Mouse (Mus musculus): ENCODE data around the gene Arhgap11a. TPM values are rescaled to one million over a fixed set of nuclear protein-coding genes. Genes with fewer than 3 reads are reported as not detected.

Gene Arhgap11a
- total and polyA plus RNA-seq, 3 experiments, result 22.4 to 74.0 (median 22.5) TPM

- H3K27ac ChIP-seq (ENCODE audit: insufficient read depth, low read depth), result no peak overlapping the region
- no peaks in the 10 kb centered on the region for H3K79me2 ChIP-seq (replicated peaks; ENCODE audit: control insufficient read depth, extremely low read depth, insufficient read depth, poor library complexity, severe bottlenecking)
- H3K9me3 ChIP-seq (replicated peaks; ENCODE audit: low read length), result no peaks in the 10 kb centered on the region
- TF ChIP-seq KAT2A (IDR thresholded peaks at IDR 0.05; ENCODE audit: insufficient replicate concordance, low read length) (no peak), HCFC1 (IDR thresholded peaks at IDR 0.05; ENCODE audit: low read depth, low read length) (no peak), BHLHE40 (IDR thresholded peaks at IDR 0.05; ENCODE audit: low read depth, low read length) (no peak), CHD2 (IDR thresholded peaks at IDR 0.05; ENCODE audit: low read length) (no peak), CTCF (conservative IDR thresholded peaks at IDR 0.05 in 1 of 2, IDR thresholded peaks at IDR 0.05 in 1 of 2; ENCODE audit: low read depth in 2 of 2, low read length in 2 of 2) (no peak), USF2 (conservative IDR thresholded peaks at IDR 0.05; ENCODE audit: low read depth, low read length) (no peak), CHD1 (IDR thresholded peaks at IDR 0.05; ENCODE audit: low read depth, low read length) (no peak), JUN (IDR thresholded peaks at IDR 0.05; ENCODE audit: insufficient read depth, low read depth, low read length) (no peak), SMC3 (IDR thresholded peaks at IDR 0.05; ENCODE audit: low read depth, low read length) (no peak), ZKSCAN1 (IDR thresholded peaks at IDR 0.05; ENCODE audit: borderline replicate concordance, low read depth, low read length) (no peak)
- in situ Hi-C loops (cut with MboI; ENCODE audit: low pct_ligation_motif_present, low pct_unique_long_range_greater_than_20kb, low sequenced_read_pairs), result loop anchor here (25.0 kb wide), 1 partner anchor 333 kb away; no protein-coding TSS in a partner anchor
- no peaks in the 10 kb centered on the region for H3K27me3 ChIP-seq (replicated peaks)
- H3K36me3 ChIP-seq (replicated peaks in 1 of 2; ENCODE audit: control insufficient read depth in 1 of 2, insufficient read depth in 1 of 2, low read length in 1 of 2), result peaks cover 4 to 51% of the 10 kb centered on the region in 2 experiments
- no peak overlapping the region for H3K4me3 ChIP-seq (replicated peaks in 1 of 3; ENCODE audit: low read depth in 2 of 3, low read length in 2 of 3, poor library complexity in 1 of 3)
- DNase-seq (ENCODE audit: extremely low read depth), result no peak
- dilution Hi-C loops (cut with MboI; ENCODE audit: extremely low pct_ligation_motif_present, extremely low pct_unique_long_range_greater_than_20kb, low sequenced_read_pairs), result no loop called here
- H3K4me1 ChIP-seq (ENCODE audit: control insufficient read depth in 1 of 2, insufficient read depth in 2 of 2), result no peaks in the 10 kb centered on the region
- H3K9ac ChIP-seq (ENCODE audit: insufficient read depth, low read depth), result no peak overlapping the region
- H3K4me2 ChIP-seq (ENCODE audit: insufficient read depth, low read depth, poor library complexity, severe bottlenecking), result no peak overlapping the region
Measured at GRCm38 (mm10) chr2:113820117-113820516, 28.3 kb downstream of the Arhgap11a start.

GRCm38 (mm10) chr2:113817681-113818606 lies 30.5 kb downstream of the Arhgap11a start:
- Histone ChIP-seq H3K4me1 (ENCODE audit: control insufficient read depth in 1 of 2, insufficient read depth in 2 of 2) (no peaks in the 10 kb centered on the region), H3K9ac (ENCODE audit: insufficient read depth, low read depth) (no peak overlapping the region), H3K79me2 (replicated peaks; ENCODE audit: control insufficient read depth, extremely low read depth, insufficient read depth, poor library complexity, severe bottlenecking) (no peaks in the 10 kb centered on the region), H3K9me3 (replicated peaks; ENCODE audit: low read length) (no peaks in the 10 kb centered on the region), H3K27ac (ENCODE audit: insufficient read depth, low read depth) (no peak overlapping the region), H3K4me3 (replicated peaks in 1 of 3; ENCODE audit: low read depth in 2 of 3, low read length in 2 of 3, poor library complexity in 1 of 3) (no peak overlapping the region), H3K36me3 (replicated peaks in 1 of 2; ENCODE audit: control insufficient read depth in 1 of 2, insufficient read depth in 1 of 2, low read length in 1 of 2) (peaks cover 0 to 40% of the 10 kb centered on the region in 2 experiments), H3K4me2 (ENCODE audit: insufficient read depth, low read depth, poor library complexity, severe bottlenecking) (no peak overlapping the region), H3K27me3 (replicated peaks) (no peaks in the 10 kb centered on the region)
- in situ Hi-C loops (cut with MboI; ENCODE audit: low pct_ligation_motif_present, low pct_unique_long_range_greater_than_20kb, low sequenced_read_pairs), result loop anchor here (25.0 kb wide), 1 partner anchor 331 kb away; no protein-coding TSS in a partner anchor
- DNase-seq (ENCODE audit: extremely low read depth), result no peak
- dilution Hi-C loops (cut with MboI; ENCODE audit: extremely low pct_ligation_motif_present, extremely low pct_unique_long_range_greater_than_20kb, low sequenced_read_pairs), result no loop called here
- TF ChIP-seq POLR2AphosphoS2 (IDR thresholded peaks at IDR 0.05; ENCODE audit: low read depth, low read length), result no peak
- no peak for TF ChIP-seq POLR2A (IDR thresholded peaks at IDR 0.05; ENCODE audit: low read depth, low read length)
- no peak for TF ChIP-seq MAFK (IDR thresholded peaks at IDR 0.05; ENCODE audit: insufficient replicate concordance, low read length)
- no peak for TF ChIP-seq HCFC1 (IDR thresholded peaks at IDR 0.05; ENCODE audit: low read depth, low read length)
- TF ChIP-seq MYC (IDR thresholded peaks at IDR 0.05; ENCODE audit: low read depth, low read length), result no peak
- TF ChIP-seq CHD1 (IDR thresholded peaks at IDR 0.05; ENCODE audit: low read depth, low read length), result no peak
- TF ChIP-seq TBP (conservative IDR thresholded peaks at IDR 0.05; ENCODE audit: low read depth, low read length), result no peak
- no peak for TF ChIP-seq SIN3A (IDR thresholded peaks at IDR 0.05; ENCODE audit: low read length)
- no peak for TF ChIP-seq JUND (conservative IDR thresholded peaks at IDR 0.05; ENCODE audit: low read depth, low read length)
- no peak for TF ChIP-seq JUN (IDR thresholded peaks at IDR 0.05; ENCODE audit: insufficient read depth, low read depth, low read length)
